Comparison of ENCODE assay signal across 9 mouse cellular contexts in the genomic region with DNA sequence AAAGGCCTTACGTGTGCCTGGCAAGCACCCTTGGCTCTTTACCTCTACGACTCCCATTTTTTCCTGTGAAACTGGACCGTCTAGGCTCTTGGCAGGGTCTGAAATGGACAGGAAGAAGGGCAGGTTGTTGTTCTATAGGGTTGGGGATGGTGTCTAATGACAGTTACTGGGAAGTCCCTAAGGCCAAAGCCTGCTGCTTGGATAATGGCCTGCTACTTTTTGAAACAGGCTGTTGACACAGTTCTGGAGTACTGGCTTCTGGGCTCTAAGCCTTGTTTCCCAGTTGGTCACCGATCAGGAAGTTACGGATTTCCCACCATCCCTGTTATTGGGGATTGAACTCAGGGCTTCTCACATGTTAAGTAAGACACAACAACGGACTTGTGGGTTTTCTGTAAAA. TPM values are rescaled to one million over a fixed set of nuclear protein-coding genes. Genes with fewer than 3 reads are reported as not detected.
A peak's percentile ranks its signal among the peaks of the same experiment; 100 is the strongest.
DNase-seq lines count a peak whose midpoint lies in the region; ATAC-seq and TF ChIP-seq lines count a peak whose summit lies in the region.
"Had no signal": no experiment of that assay in that cellular context is flagged by ENCODE, and none has a peak within 500 bp of the region (broad histone marks: within the 10 kb centered on the region; RNA-seq: fewer than 3 reads in every experiment).

No protein-coding gene starts in this region.

- TF ChIP-seq POLR2A in bone marrow, adult 2 months (IDR thresholded peaks at IDR 0.05; ENCODE audit: borderline replicate concordance, control insufficient read depth, low read depth, low read length) = no peak

- no peaks in the 10 kb centered on the region for H3K27me3 ChIP-seq in heart, embryonic 13.5 days (replicated peaks)
- no peaks in the 10 kb centered on the region for H3K27me3 ChIP-seq in hindbrain, embryonic 14.5 days (ENCODE audit: control insufficient read depth, insufficient read depth, low read length)
- H3K27me3 ChIP-seq in midbrain, embryonic 12.5 days = peaks cover 2% of the 10 kb centered on the region; the same call in 1 of the 2 replicates

- no peak for DNase-seq in heart, adult 8-10 months (ENCODE audit: low spot score)
- DNase-seq in hindbrain, embryonic 14.5 days (ENCODE audit: low spot score) = no peak
- no peak for DNase-seq in adrenal gland, adult 8-10 months
- no peak for DNase-seq in right cerebral cortex, postnatal 36 days (ENCODE audit: low spot score in 2 of 2)
- DNase-seq in gastrocnemius, postnatal 36 days = no peak
- DNase-seq: left cerebral cortex, postnatal 4 days had no signal

- no peaks in the 10 kb centered on the region for H3K9me3 ChIP-seq in heart, embryonic 13.5 days
- no peaks in the 10 kb centered on the region for H3K9me3 ChIP-seq in hindbrain, embryonic 14.5 days (ENCODE audit: control insufficient read depth, low read length)
- no peaks in the 10 kb centered on the region for H3K9me3 ChIP-seq in midbrain, embryonic 12.5 days

- peak overlapping the region; percentile 9; the same call in 1 of the 2 replicates for H3K9ac ChIP-seq in heart, embryonic 13.5 days
- H3K9ac ChIP-seq in hindbrain, embryonic 14.5 days = no peak overlapping the region
- 0 out of 2 replicates have a peak overlapping the region, but pooled peaks have one; percentile 8 for H3K9ac ChIP-seq in midbrain, embryonic 12.5 days (replicated peaks)

- no peak for ATAC-seq in heart, embryonic 13.5 days (ENCODE audit: extremely low read depth, insufficient number of reproducible peaks, low FRiP score, low TSS enrichment)
- no peak for ATAC-seq in hindbrain, embryonic 14.5 days (ENCODE audit: low FRiP score)
- ATAC-seq in midbrain, embryonic 12.5 days (ENCODE audit: low FRiP score, low read depth) = no peak

- H3K4me2 ChIP-seq in heart, embryonic 13.5 days = peak overlapping the region; percentile 91; the same call in 1 of the 2 replicates
- peak overlapping the region; percentile 77 for H3K4me2 ChIP-seq in hindbrain, embryonic 14.5 days (replicated peaks)
- H3K4me2 ChIP-seq in midbrain, embryonic 12.5 days (replicated peaks) = peak overlapping the region; percentile 27

- intact Hi-C loops in gastrocnemius, postnatal 36 days (cut with DNase I) = no loop called here

- TF ChIP-seq CTCF in bone marrow, adult 2 months (IDR thresholded peaks at IDR 0.05; ENCODE audit: control insufficient read depth, insufficient read depth, low read length) = no peak

- peaks cover 67% of the 10 kb centered on the region for H3K4me1 ChIP-seq in heart, embryonic 13.5 days
- H3K4me1 ChIP-seq in bone marrow, adult 2 months (ENCODE audit: control insufficient read depth, insufficient read depth, low read length) = peaks cover 17% of the 10 kb centered on the region
- peaks cover 69% of the 10 kb centered on the region for H3K4me1 ChIP-seq in hindbrain, embryonic 14.5 days (replicated peaks; ENCODE audit: control insufficient read depth, insufficient read depth, low read length)
- peaks cover 69% of the 10 kb centered on the region for H3K4me1 ChIP-seq in midbrain, embryonic 12.5 days

- H3K36me3 ChIP-seq in heart, embryonic 13.5 days = peaks cover 10% of the 10 kb centered on the region; the same call in 1 of the 2 replicates
- H3K36me3 ChIP-seq in hindbrain, embryonic 14.5 days (replicated peaks; ENCODE audit: control insufficient read depth, insufficient read depth) = no peaks in the 10 kb centered on the region
- no peaks in the 10 kb centered on the region for H3K36me3 ChIP-seq in midbrain, embryonic 12.5 days

- 87% methylated on average over 6 of the region's 6 CpGs for WGBS in heart, embryonic 13.5 days
- 86% methylated on average over 6 of the region's 6 CpGs for WGBS in bone marrow, adult 2 months
- WGBS in hindbrain, embryonic 14.5 days = 86% methylated on average over 6 of the region's 6 CpGs
- WGBS in midbrain, embryonic 12.5 days = 96% methylated on average over 6 of the region's 6 CpGs

- no peak overlapping the region for H3K4me3 ChIP-seq in heart, embryonic 13.5 days
- H3K4me3 ChIP-seq in bone marrow, adult 2 months (replicated peaks; ENCODE audit: control insufficient read depth, low read depth, low read length) = peak overlapping the region; percentile 61
- H3K4me3 ChIP-seq in hindbrain, embryonic 14.5 days (replicated peaks; ENCODE audit: low read length) = no peak overlapping the region
- H3K4me3 ChIP-seq in midbrain, embryonic 12.5 days = no peak overlapping the region

- H3K27ac ChIP-seq in heart, embryonic 13.5 days (replicated peaks) = 0 out of 2 replicates have a peak overlapping the region, but pooled peaks have one; percentile 15
- peak overlapping the region; percentile 45; the same call in 1 of the 2 replicates for H3K27ac ChIP-seq in bone marrow, adult 2 months (ENCODE audit: control insufficient read depth, insufficient read depth, low read depth, low read length, poor library complexity)
- H3K27ac ChIP-seq in hindbrain, embryonic 14.5 days = no peak overlapping the region
- H3K27ac ChIP-seq in midbrain, embryonic 12.5 days (replicated peaks) = no peak overlapping the region

RNA-seq across cellular contexts. Expression of a gene that starts 2.9 kb away (rescaled TPM):
- polyA plus RNA-seq in heart, embryonic 13.5 days (2015; fragmentation: Nextera tagmentation; extraction: Ambion mirVana) = 95.7 and 102 TPM in 2 replicates
- 1,000 to 10,000 TPM; 1,268 to 1,360 (median 1,315) TPM for total RNA-seq in heart, adult 8-10 months (2022)
- polyA plus RNA-seq in bone marrow, adult 2 months (2011; ENCODE audit: insufficient read depth, insufficient read length, low replicate concordance, missing spikeins) = 271 and 453 TPM in 2 replicates
- polyA plus RNA-seq in hindbrain, embryonic 14.5 days (2014; fragmentation: Nextera tagmentation; extraction: Ambion mirVana) = 147 and 180 TPM in 2 replicates
- 85.5 and 96.5 TPM in 2 replicates for polyA plus RNA-seq in midbrain, embryonic 12.5 days (2016; fragmentation: Nextera tagmentation; extraction: Ambion mirVana)
- 1,000 to 10,000 TPM; 1,117 to 1,520 (median 1,260) TPM for total RNA-seq in adrenal gland, adult 8-10 months (2022)
- total RNA-seq in gastrocnemius, postnatal 36 days (2021) = 100 to 1,000 TPM; 685 to 809 TPM

Comparison
In these comparisons a context has a peak if more than half of its experiments do, and no peak if none do; other contexts are left out.
1. H3K27ac ChIP-seq: peak in heart, embryonic 13.5 days (single experiment) and bone marrow, adult 2 months (single experiment); none in hindbrain, embryonic 14.5 days (single experiment) and midbrain, embryonic 12.5 days (single experiment).
2. H3K4me2 ChIP-seq: peak in every context shown above with its lines; median percentile 91 in heart, embryonic 13.5 days; 77 in hindbrain, embryonic 14.5 days; 27 in midbrain, embryonic 12.5 days.